In the genomic region with DNA sequence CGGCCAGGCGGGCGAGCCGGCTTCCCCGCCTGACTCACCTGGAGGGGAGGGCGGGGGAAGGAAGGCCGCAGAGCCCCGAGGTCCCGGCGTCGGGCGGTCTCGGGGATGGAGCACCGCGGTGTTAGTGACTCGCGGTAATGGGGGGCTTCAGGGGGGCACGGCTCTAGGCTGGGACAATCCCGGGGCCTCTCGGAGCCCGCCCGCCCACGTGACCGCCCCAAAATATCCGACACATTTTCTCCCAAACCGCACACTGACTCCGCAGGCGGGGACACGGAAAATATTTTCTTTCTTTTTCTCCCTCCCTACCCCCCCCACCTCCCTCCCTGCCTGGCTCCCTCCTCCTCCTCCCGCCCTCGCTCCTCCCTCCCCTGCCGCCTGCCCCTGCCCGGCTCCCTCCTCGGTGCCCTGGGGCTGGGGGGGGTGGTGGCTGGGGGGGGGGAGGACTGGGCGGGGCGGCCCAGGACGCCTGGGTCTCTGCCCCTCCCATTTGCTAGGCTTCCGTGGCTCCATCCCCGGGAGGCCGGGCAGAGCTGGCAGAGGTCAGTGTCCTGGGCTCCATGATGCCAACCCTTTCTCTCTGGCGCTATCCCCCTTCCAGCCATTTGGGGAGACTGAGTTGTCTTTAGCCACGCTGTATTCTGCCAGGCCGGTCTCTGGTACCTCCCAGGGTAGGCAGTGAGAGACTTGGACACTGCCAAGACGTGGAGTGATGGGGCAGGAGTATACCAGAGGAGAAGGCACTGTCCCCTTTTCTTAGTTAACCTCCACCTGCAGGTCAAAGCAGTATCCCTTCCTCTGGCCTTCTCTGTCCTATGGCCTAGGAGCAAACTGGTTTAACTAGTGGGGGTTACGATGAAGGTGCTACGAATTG, we compare ENCODE assay signal across 8 mouse cellular contexts. TPM values are rescaled to one million over a fixed set of nuclear protein-coding genes. Genes with fewer than 3 reads are reported as not detected.
DNase-seq lines count a peak whose midpoint lies in the region; ATAC-seq and TF ChIP-seq lines count a peak whose summit lies in the region.

A gene (minus strand): TSS at position 316 of the 874 bp plus-strand sequence.

- no peaks in the 10 kb centered on the region for H3K27me3 ChIP-seq in ES-Bruce4 (ENCODE audit: control insufficient read depth, insufficient read depth, low read length, poor library complexity, severe bottlenecking)
- H3K27me3 ChIP-seq in liver, postnatal 0 days (ENCODE audit: insufficient read depth, low read length), result peaks cover 57% of the 10 kb centered on the region
- H3K27me3 ChIP-seq in neural tube, embryonic 13.5 days, result peaks cover 52% of the 10 kb centered on the region

- DNase-seq in 416B (ENCODE audit: low read depth), result peak; percentile 67
- DNase-seq in cerebellum, adult 8-10 months, result peak; percentile 71
- peak; percentile 66 to 77 for DNase-seq in heart, adult 18-20 months
- peak; percentile 70 for DNase-seq in kidney, adult 18-20 months
- no peak for DNase-seq in liver, postnatal 0 days
- DNase-seq in c-Kit-positive CD71-positive TER-119-positive erythroid progenitor cells, embryonic 14.5 days (ENCODE audit: low spot score), result no peak

- no peak for TF ChIP-seq EP300 in ES-Bruce4 (IDR thresholded peaks at IDR 0.05; ENCODE audit: insufficient read depth, low read depth, low read length)
- TF ChIP-seq EP300 in liver, postnatal 0 days (IDR thresholded peaks at IDR 0.05; ENCODE audit: low read depth), result no peak

- no peak for TF ChIP-seq POLR2A in ES-Bruce4 (IDR thresholded peaks at IDR 0.05; ENCODE audit: insufficient read depth, low read length)

- peak within 1 kb of the TSS; percentile 74 for H3K4me3 ChIP-seq in ES-Bruce4 (ENCODE audit: low read depth, low read length)
- H3K4me3 ChIP-seq in liver, postnatal 0 days (ENCODE audit: low read depth, low read length), result peak within 1 kb of the TSS; percentile 61
- H3K4me3 ChIP-seq in neural tube, embryonic 13.5 days, result peak within 1 kb of the TSS; percentile 53

- H3K27ac ChIP-seq in ES-Bruce4 (ENCODE audit: insufficient read depth, low read length), result peak within 1 kb of the TSS; percentile 60
- H3K27ac ChIP-seq in liver, postnatal 0 days (ENCODE audit: low read depth), result no peak within 1 kb of the TSS
- H3K27ac ChIP-seq in neural tube, embryonic 13.5 days (replicated peaks), result peak within 1 kb of the TSS; percentile 57

- peak within 1 kb of the TSS; percentile 88 for H3K4me2 ChIP-seq in liver, postnatal 0 days (ENCODE audit: low read depth, low read length)
- H3K4me2 ChIP-seq in neural tube, embryonic 13.5 days, result peak within 1 kb of the TSS; percentile 91

- peaks cover 8% of the 10 kb centered on the region for H3K4me1 ChIP-seq in ES-Bruce4 (ENCODE audit: control insufficient read depth, insufficient read depth, low read length)
- peaks cover 8% of the 10 kb centered on the region for H3K4me1 ChIP-seq in liver, postnatal 0 days (ENCODE audit: insufficient read depth)
- peaks cover 29% of the 10 kb centered on the region for H3K4me1 ChIP-seq in neural tube, embryonic 13.5 days (replicated peaks)

- ATAC-seq in liver, postnatal 0 days, result peak; percentile 43
- ATAC-seq in neural tube, embryonic 13.5 days (ENCODE audit: low read depth), result peak; percentile 44

- 2% methylated on average over 40 of the region's 46 CpGs for WGBS in liver, postnatal 0 days (ENCODE audit: insufficient replicate concordance)
- under 1% methylated on average over 38 of the region's 46 CpGs for WGBS in neural tube, embryonic 13.5 days

- H3K9ac ChIP-seq in ES-Bruce4 (ENCODE audit: low read depth, poor library complexity, severe bottlenecking), result peak within 1 kb of the TSS; percentile 95
- peak within 1 kb of the TSS; percentile 55 for H3K9ac ChIP-seq in liver, postnatal 0 days (replicated peaks)
- peak within 1 kb of the TSS; percentile 78 for H3K9ac ChIP-seq in neural tube, embryonic 13.5 days

- no peaks in the 10 kb centered on the region for H3K36me3 ChIP-seq in ES-Bruce4 (ENCODE audit: control insufficient read depth, insufficient read depth, low read length, poor library complexity, severe bottlenecking)
- no peaks in the 10 kb centered on the region for H3K36me3 ChIP-seq in liver, postnatal 0 days (replicated peaks; ENCODE audit: insufficient read depth, low read length)
- no peaks in the 10 kb centered on the region for H3K36me3 ChIP-seq in neural tube, embryonic 13.5 days

- TF ChIP-seq CTCF in ES-Bruce4 (IDR thresholded peaks at IDR 0.05; ENCODE audit: low read depth, low read length), result no peak
- TF ChIP-seq CTCF in liver, postnatal 0 days (IDR thresholded peaks at IDR 0.05; ENCODE audit: low read depth), result no peak

- no peaks in the 10 kb centered on the region for H3K9me3 ChIP-seq in ES-Bruce4 (replicated peaks; ENCODE audit: control insufficient read depth, insufficient read depth, low read length, poor library complexity, severe bottlenecking)
- H3K9me3 ChIP-seq in liver, postnatal 0 days (ENCODE audit: low read length), result no peaks in the 10 kb centered on the region
- no peaks in the 10 kb centered on the region for H3K9me3 ChIP-seq in neural tube, embryonic 13.5 days

RNA-seq across cellular contexts. Expression of the gene that starts here (rescaled TPM):
- polyA plus RNA-seq in ES-Bruce4 (2011; ENCODE audit: insufficient read depth, insufficient read length, low read depth, missing spikeins), result 38.6 and 42.7 TPM in 2 replicates
- 10 to 100 TPM; 13.5 to 16.7 TPM for total RNA-seq in heart, adult 18-20 months (2021)
- 2.4 and 2.6 TPM in 2 replicates for polyA plus RNA-seq in liver, postnatal 0 days (2015; fragmentation: Nextera tagmentation; extraction: Ambion mirVana)
- 8.5 and 12.5 TPM in 2 replicates for polyA plus RNA-seq in neural tube, embryonic 13.5 days (2015; fragmentation: Nextera tagmentation; extraction: Ambion mirVana)

Comparison
In these comparisons a context has a peak if more than half of its experiments do, and no peak if none do; other contexts are left out.
1. DNase-seq: peak in 416B (single experiment), cerebellum, adult 8-10 months (single experiment), heart, adult 18-20 months (2 of 2) and kidney, adult 18-20 months (single experiment); none in liver, postnatal 0 days (single experiment) and c-Kit-positive CD71-positive TER-119-positive erythroid progenitor cells, embryonic 14.5 days (single experiment).
2. Peak in every context shown above with its lines, with median percentiles within 50 percentile points of each other: H3K4me3 ChIP-seq and H3K9ac ChIP-seq.